In the genomic region with DNA sequence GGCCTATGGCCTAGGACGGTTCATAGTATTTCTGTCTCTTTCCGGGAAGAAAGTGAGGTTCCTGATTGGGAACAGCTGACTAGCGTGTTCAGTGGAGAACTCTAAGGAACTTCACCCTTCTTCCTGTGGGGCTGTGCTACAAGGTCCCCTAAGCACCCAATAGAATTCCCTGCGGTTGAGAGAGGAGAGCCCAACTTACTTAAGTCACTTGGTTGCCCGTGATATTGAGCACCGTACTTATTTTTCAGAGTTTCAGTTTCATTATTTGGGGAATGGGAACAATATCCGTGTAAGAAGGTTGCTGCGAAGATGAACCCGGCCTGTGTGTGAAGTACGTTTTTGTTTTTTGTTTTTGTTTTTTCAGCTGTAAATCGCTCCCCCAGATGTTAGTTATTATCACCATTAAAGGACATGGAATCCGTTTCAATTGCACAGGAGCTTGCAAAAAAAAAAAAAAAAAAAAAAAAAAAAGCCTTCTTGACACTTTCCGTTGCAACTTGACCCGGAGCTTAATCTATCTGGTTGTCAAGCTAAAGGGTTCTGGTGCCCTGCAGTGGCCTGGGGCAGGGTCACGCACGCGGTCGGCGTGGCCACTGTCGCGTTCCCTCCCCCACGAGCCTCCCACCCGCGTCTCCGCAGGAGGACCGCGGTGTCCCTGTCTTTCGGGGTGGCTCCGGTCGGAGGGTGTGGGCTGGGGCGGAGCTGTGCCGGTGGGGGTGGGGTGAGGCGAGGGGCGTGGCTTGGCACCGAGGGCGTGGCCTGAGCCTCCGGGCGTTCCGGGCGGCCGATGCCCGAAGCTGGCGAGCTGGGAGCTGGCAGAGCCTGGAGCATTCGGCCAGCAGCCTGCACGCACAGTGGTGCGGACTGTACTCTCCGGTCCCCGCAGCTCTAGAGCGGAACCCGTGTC, we compare ENCODE assay signal across 8 mouse cellular contexts. TPM values are rescaled to one million over a fixed set of nuclear protein-coding genes. Genes with fewer than 3 reads are reported as not detected.
DNase-seq lines count a peak whose midpoint lies in the region; ATAC-seq and TF ChIP-seq lines count a peak whose summit lies in the region.

Gene Aff1 (plus strand): TSS at position 751 of the 907 bp plus-strand sequence.

- no peak for TF ChIP-seq CTCF in kidney, adult 2 months (conservative IDR thresholded peaks at IDR 0.05; ENCODE audit: insufficient read depth, insufficient read length, low read depth, low read length)

- ATAC-seq in embryonic facial prominence, embryonic 13.5 days (ENCODE audit: insufficient number of reproducible peaks, insufficient read depth, low FRiP score, low TSS enrichment, low read depth): peak; percentile 77
- peak; percentile 82 for ATAC-seq in limb, embryonic 13.5 days (ENCODE audit: low FRiP score, low read depth)
- ATAC-seq in midbrain, embryonic 15.5 days (replicated peaks): peak; percentile 86

- no peak within 1 kb of the TSS for H3K27ac ChIP-seq in embryonic facial prominence, embryonic 13.5 days
- peak within 1 kb of the TSS; percentile 89 for H3K27ac ChIP-seq in kidney, adult 2 months (ENCODE audit: insufficient read depth, low read depth, low read length)
- no peak within 1 kb of the TSS for H3K27ac ChIP-seq in limb, embryonic 13.5 days
- H3K27ac ChIP-seq in midbrain, embryonic 15.5 days: no peak within 1 kb of the TSS

- H3K4me3 ChIP-seq in embryonic facial prominence, embryonic 13.5 days: peak within 1 kb of the TSS; percentile 61
- H3K4me3 ChIP-seq in kidney, adult 2 months (ENCODE audit: insufficient read depth, low read depth, low read length): peak within 1 kb of the TSS; percentile 93
- H3K4me3 ChIP-seq in limb, embryonic 13.5 days: peak within 1 kb of the TSS; percentile 66
- H3K4me3 ChIP-seq in midbrain, embryonic 15.5 days: peak within 1 kb of the TSS; percentile 46

- H3K36me3 ChIP-seq in embryonic facial prominence, embryonic 13.5 days: no peaks in the 10 kb centered on the region
- no peaks in the 10 kb centered on the region for H3K36me3 ChIP-seq in kidney, adult 2 months (ENCODE audit: control insufficient read depth, insufficient read depth, low read length)
- no peaks in the 10 kb centered on the region for H3K36me3 ChIP-seq in limb, embryonic 13.5 days
- no peaks in the 10 kb centered on the region for H3K36me3 ChIP-seq in midbrain, embryonic 15.5 days (replicated peaks)

- WGBS in embryonic facial prominence, embryonic 13.5 days: 2% methylated on average over 40 of the region's 50 CpGs
- WGBS in kidney, adult 2 months: 1% methylated on average over 48 of the region's 50 CpGs
- 2% methylated on average over 50 of the region's 50 CpGs for WGBS in limb, embryonic 13.5 days
- 6% methylated on average over 50 of the region's 50 CpGs for WGBS in midbrain, embryonic 15.5 days

- peak; percentile 88 for DNase-seq in 3T3-L1 (ENCODE audit: low read depth, low spot score)
- peak; percentile 87 to 91 for DNase-seq in adrenal gland, postnatal 4 days (ENCODE audit: low spot score in 2 of 2)
- DNase-seq in heart, adult 18-20 months: peak; percentile 95 to 96
- peak; percentile 95 for DNase-seq in kidney, adult 2 months
- peak; percentile 89 to 95 for DNase-seq in spleen, adult 18-20 months

- peak; percentile 92 for TF ChIP-seq POLR2A in kidney, adult 2 months (IDR thresholded peaks at IDR 0.05; ENCODE audit: low read depth, low read length)

- peaks cover 19% of the 10 kb centered on the region for H3K4me1 ChIP-seq in embryonic facial prominence, embryonic 13.5 days
- no peaks in the 10 kb centered on the region; the same call in 1 of the 2 replicates for H3K4me1 ChIP-seq in kidney, adult 2 months (ENCODE audit: control insufficient read depth, insufficient read depth, low read length)
- H3K4me1 ChIP-seq in limb, embryonic 13.5 days: peaks cover 15% of the 10 kb centered on the region
- H3K4me1 ChIP-seq in midbrain, embryonic 15.5 days: peaks cover 23% of the 10 kb centered on the region

- H3K9ac ChIP-seq in embryonic facial prominence, embryonic 13.5 days: peak within 1 kb of the TSS; percentile 69
- peak within 1 kb of the TSS; percentile 62 for H3K9ac ChIP-seq in limb, embryonic 13.5 days
- peak within 1 kb of the TSS; percentile 32 for H3K9ac ChIP-seq in midbrain, embryonic 15.5 days

- H3K4me2 ChIP-seq in embryonic facial prominence, embryonic 13.5 days: peak within 1 kb of the TSS; percentile 99
- H3K4me2 ChIP-seq in limb, embryonic 13.5 days (replicated peaks): peak within 1 kb of the TSS; percentile 97
- H3K4me2 ChIP-seq in midbrain, embryonic 15.5 days: peak within 1 kb of the TSS; percentile 92

- H3K27me3 ChIP-seq in embryonic facial prominence, embryonic 13.5 days: peaks cover 25% of the 10 kb centered on the region
- H3K27me3 ChIP-seq in kidney, adult 2 months (replicated peaks; ENCODE audit: control insufficient read depth, insufficient read depth, low read length): no peaks in the 10 kb centered on the region
- peaks cover 31% of the 10 kb centered on the region for H3K27me3 ChIP-seq in limb, embryonic 13.5 days
- peaks cover 25% of the 10 kb centered on the region for H3K27me3 ChIP-seq in midbrain, embryonic 15.5 days (replicated peaks)

- no peaks in the 10 kb centered on the region for H3K9me3 ChIP-seq in embryonic facial prominence, embryonic 13.5 days
- H3K9me3 ChIP-seq in limb, embryonic 13.5 days: no peaks in the 10 kb centered on the region
- no peaks in the 10 kb centered on the region for H3K9me3 ChIP-seq in midbrain, embryonic 15.5 days

RNA-seq across cellular contexts. Expression of gene Aff1, which starts in this region (rescaled TPM):
- 10 to 100 TPM; 37.5 to 43.3 TPM for total RNA-seq in adrenal gland, postnatal 4 days (2021)
- 5.2 and 5.5 TPM in 2 replicates for polyA plus RNA-seq in embryonic facial prominence, embryonic 13.5 days (2015; fragmentation: Nextera tagmentation; extraction: Ambion mirVana)
- total RNA-seq in heart, adult 18-20 months (2021): 10 to 100 TPM; 41.7 to 55.7 TPM
- polyA plus RNA-seq in kidney, adult 2 months (2012; rRNA removed): 13.2 and 16.8 TPM in 2 replicates
- polyA plus RNA-seq in limb, embryonic 13.5 days (2015; fragmentation: Nextera tagmentation; extraction: Ambion mirVana): 4.0 and 4.1 TPM in 2 replicates
- 2.1 TPM in 2 replicates for polyA plus RNA-seq in midbrain, embryonic 15.5 days (2015; fragmentation: Nextera tagmentation; extraction: Ambion mirVana)
